ENCODE assay signal across 14 mouse cellular contexts in the genomic region with DNA sequence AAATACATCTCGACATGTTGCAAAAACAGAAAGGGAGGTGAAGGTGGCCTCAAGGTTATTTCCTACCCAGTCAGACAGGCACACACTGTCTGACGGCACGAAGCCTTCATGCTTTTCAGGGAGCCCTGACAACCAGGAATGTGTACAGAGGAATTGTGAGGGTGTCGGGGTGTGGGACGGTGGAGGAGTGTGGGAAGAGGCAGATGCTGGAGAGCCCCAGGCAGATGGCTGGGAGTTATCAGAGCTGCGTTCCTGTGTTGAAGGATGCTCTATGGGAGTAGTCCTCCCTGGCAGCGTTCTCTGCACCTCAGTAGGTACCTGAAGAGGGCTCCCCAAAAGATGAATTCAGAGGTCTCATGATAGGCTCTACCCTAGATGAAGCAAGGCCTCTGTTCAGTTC. TPM values are rescaled to one million over a fixed set of nuclear protein-coding genes. Genes with fewer than 3 reads are reported as not detected.
A peak's percentile ranks its signal among the peaks of the same experiment; 100 is the strongest.
DNase-seq lines count a peak whose midpoint lies in the region; ATAC-seq and TF ChIP-seq lines count a peak whose summit lies in the region.
"Had no signal": no experiment of that assay in that cellular context is flagged by ENCODE, and none has a peak within 500 bp of the region (broad histone marks: within the 10 kb centered on the region; RNA-seq: fewer than 3 reads in every experiment).

No protein-coding gene starts in this region.

- in situ Hi-C loops in CH12.LX (cut with MboI; ENCODE audit: low pct_ligation_motif_present, low pct_unique_long_range_greater_than_20kb, low sequenced_read_pairs), result loop anchor here (5.0 to 25.0 kb wide), 4 partner anchors 33 to 598 kb away; a partner anchor contains a TSS

- H3K36me3 ChIP-seq in forebrain, embryonic 10.5 days (replicated peaks), result peaks cover 53% of the 10 kb centered on the region
- H3K36me3 ChIP-seq in forebrain, embryonic 12.5 days (replicated peaks), result peaks cover 4% of the 10 kb centered on the region
- peaks cover 0 to 44% of the 10 kb centered on the region in 2 experiments for H3K36me3 ChIP-seq in CH12.LX (replicated peaks in 1 of 2; ENCODE audit: control insufficient read depth in 1 of 2, insufficient read depth in 1 of 2, low read length in 1 of 2)
- no peaks in the 10 kb centered on the region for H3K36me3 ChIP-seq in kidney, embryonic 16.5 days (ENCODE audit: insufficient read depth, low read length)
- H3K36me3 ChIP-seq: lung, embryonic 15.5 days had no signal

- no peaks in the 10 kb centered on the region for H3K9me3 ChIP-seq in forebrain, embryonic 10.5 days
- no peaks in the 10 kb centered on the region for H3K9me3 ChIP-seq in forebrain, embryonic 12.5 days
- H3K9me3 ChIP-seq in CH12.LX (replicated peaks; ENCODE audit: low read length), result no peaks in the 10 kb centered on the region
- H3K9me3 ChIP-seq in kidney, embryonic 16.5 days (ENCODE audit: low read length), result no peaks in the 10 kb centered on the region
- H3K9me3 ChIP-seq: limb, embryonic 13.5 days; lung, embryonic 15.5 days had no signal

- no peak overlapping the region for H3K4me2 ChIP-seq in forebrain, embryonic 12.5 days
- H3K4me2 ChIP-seq in CH12.LX (ENCODE audit: insufficient read depth, low read depth, poor library complexity, severe bottlenecking), result peak overlapping the region; percentile 53
- H3K4me2 ChIP-seq in kidney, embryonic 16.5 days (replicated peaks; ENCODE audit: low read depth, low read length), result no peak overlapping the region
- H3K4me2 ChIP-seq: lung, embryonic 15.5 days had no signal

- H3K9ac ChIP-seq in forebrain, embryonic 12.5 days, result no peak overlapping the region
- H3K9ac ChIP-seq in CH12.LX (ENCODE audit: insufficient read depth, low read depth), result peak overlapping the region; percentile 42
- H3K9ac ChIP-seq in kidney, embryonic 16.5 days (replicated peaks; ENCODE audit: low read length), result no peak overlapping the region
- H3K9ac ChIP-seq: limb, embryonic 13.5 days; lung, embryonic 15.5 days had no signal

- dilution Hi-C loops in CH12.LX (cut with MboI; ENCODE audit: extremely low pct_ligation_motif_present, extremely low pct_unique_long_range_greater_than_20kb, low sequenced_read_pairs), result no loop called here

- no peak overlapping the region for H3K4me3 ChIP-seq in forebrain, embryonic 10.5 days
- H3K4me3 ChIP-seq in forebrain, embryonic 12.5 days (replicated peaks), result no peak overlapping the region
- no peak overlapping the region for H3K4me3 ChIP-seq in left cerebral cortex, adult 2 months
- H3K4me3 ChIP-seq in CH12.LX (replicated peaks in 1 of 3; ENCODE audit: low read depth in 2 of 3, low read length in 2 of 3, poor library complexity in 1 of 3), result peak overlapping the region in 2 of 3 experiments; percentile 29 to 42
- H3K4me3 ChIP-seq in layer of hippocampus, adult 2 months, result no peak overlapping the region
- no peak overlapping the region for H3K4me3 ChIP-seq in kidney, embryonic 16.5 days (ENCODE audit: low read length)
- H3K4me3 ChIP-seq: limb, embryonic 13.5 days; lung, embryonic 15.5 days had no signal

- intact Hi-C loops in left cerebral cortex, adult 2 months (cut with DNase I), result loop anchor here (1.0 kb wide), 1 partner anchor 18 kb away; no protein-coding TSS in a partner anchor

- TF ChIP-seq RAD21 in CH12.LX (IDR thresholded peaks at IDR 0.05; ENCODE audit: low read depth, low read length), result no peak

- no peak for DNase-seq in forebrain, embryonic 10.5 days (ENCODE audit: extremely low spot score, low spot score)
- DNase-seq in left cerebral cortex, adult 2 months (ENCODE audit: extremely low spot score in 1 of 2, low spot score in 2 of 2), result peak; percentile 45 to 66
- DNase-seq in left cerebral cortex, adult 11 months (ENCODE audit: low spot score), result no peak
- DNase-seq in CH12.LX (ENCODE audit: extremely low read depth), result no peak
- DNase-seq in layer of hippocampus, adult 2 months (ENCODE audit: low spot score in 2 of 2), result peak; percentile 68 to 85
- DNase-seq in urinary bladder, postnatal 36 days (ENCODE audit: low spot score in 2 of 2), result no peak
- DNase-seq: adrenal gland, adult 2 months; heart, postnatal 36 days; thymus, adult 18-20 months had no signal

- 0 out of 2 replicates have a peak overlapping the region, but pooled peaks have one; percentile 35 for H3K27ac ChIP-seq in forebrain, embryonic 10.5 days
- H3K27ac ChIP-seq in forebrain, embryonic 12.5 days, result no peak overlapping the region
- H3K27ac ChIP-seq in left cerebral cortex, adult 2 months, result no peak overlapping the region
- H3K27ac ChIP-seq in CH12.LX (ENCODE audit: insufficient read depth, low read depth), result peak overlapping the region; percentile 96
- H3K27ac ChIP-seq in layer of hippocampus, adult 2 months, result peak overlapping the region; percentile 43
- H3K27ac ChIP-seq in kidney, embryonic 16.5 days (ENCODE audit: low read length), result no peak overlapping the region
- H3K27ac ChIP-seq: limb, embryonic 13.5 days; lung, embryonic 15.5 days had no signal

- no peak for TF ChIP-seq CTCF in left cerebral cortex, adult 2 months (IDR thresholded peaks at IDR 0.05)
- no peak for TF ChIP-seq CTCF in CH12.LX (conservative IDR thresholded peaks at IDR 0.05 in 1 of 2, IDR thresholded peaks at IDR 0.05 in 1 of 2; ENCODE audit: low read depth in 2 of 2, low read length in 2 of 2)
- TF ChIP-seq CTCF in layer of hippocampus, adult 2 months (conservative IDR thresholded peaks at IDR 0.05), result no peak

- no peaks in the 10 kb centered on the region for H3K27me3 ChIP-seq in forebrain, embryonic 10.5 days (ENCODE audit: poor library complexity, severe bottlenecking)
- no peaks in the 10 kb centered on the region for H3K27me3 ChIP-seq in forebrain, embryonic 12.5 days
- no peaks in the 10 kb centered on the region for H3K27me3 ChIP-seq in CH12.LX (replicated peaks)
- H3K27me3 ChIP-seq in kidney, embryonic 16.5 days (ENCODE audit: insufficient read depth, low read length), result no peaks in the 10 kb centered on the region
- H3K27me3 ChIP-seq: limb, embryonic 13.5 days; lung, embryonic 15.5 days had no signal

- H3K79me2 ChIP-seq in CH12.LX (replicated peaks; ENCODE audit: control insufficient read depth, extremely low read depth, insufficient read depth, poor library complexity, severe bottlenecking), result peaks cover 14% of the 10 kb centered on the region

- WGBS in forebrain, embryonic 10.5 days, result 88% methylated on average over 7 of the region's 7 CpGs
- 87% methylated on average over 7 of the region's 7 CpGs for WGBS in forebrain, embryonic 12.5 days
- WGBS in kidney, embryonic 16.5 days, result 75% methylated on average over 7 of the region's 7 CpGs

- no peak for TF ChIP-seq EP300 in CH12.LX (IDR thresholded peaks at IDR 0.05; ENCODE audit: low read length)

- TF ChIP-seq POLR2A in CH12.LX (IDR thresholded peaks at IDR 0.05; ENCODE audit: low read depth, low read length), result no peak

- H3K4me1 ChIP-seq in forebrain, embryonic 10.5 days, result peaks cover 30% of the 10 kb centered on the region
- peaks cover 26% of the 10 kb centered on the region for H3K4me1 ChIP-seq in forebrain, embryonic 12.5 days
- H3K4me1 ChIP-seq in CH12.LX (ENCODE audit: control insufficient read depth in 1 of 2, insufficient read depth in 2 of 2), result peaks cover 64 to 99% of the 10 kb centered on the region in 2 experiments
- peaks cover 28% of the 10 kb centered on the region for H3K4me1 ChIP-seq in kidney, embryonic 16.5 days (ENCODE audit: insufficient read depth, low read length)

- ATAC-seq in forebrain, embryonic 12.5 days (ENCODE audit: low FRiP score), result no peak
- no peak for ATAC-seq in kidney, embryonic 16.5 days (ENCODE audit: low FRiP score, low TSS enrichment)
- ATAC-seq: forebrain, embryonic 16.5 days had no signal

TF ChIP-seq in CH12.LX, 34 proteins besides CTCF, POLR2A, EP300 and RAD21:
- no peak for TF ChIP-seq MAZ (IDR thresholded peaks at IDR 0.05; ENCODE audit: low read depth, low read length)
- no peak for TF ChIP-seq MEF2A (IDR thresholded peaks at IDR 0.05; ENCODE audit: borderline replicate concordance, low read depth, low read length)
- no peak for TF ChIP-seq TCF12 (IDR thresholded peaks at IDR 0.05; ENCODE audit: low read depth, low read length)
- no peak for TF ChIP-seq ZNF384 (IDR thresholded peaks at IDR 0.05; ENCODE audit: low read depth, low read length)
- TF ChIP-seq CHD1 (IDR thresholded peaks at IDR 0.05; ENCODE audit: low read depth, low read length), result peak; percentile 35; the same call in 1 of the 2 replicates
- no peak for TF ChIP-seq JUND (conservative IDR thresholded peaks at IDR 0.05; ENCODE audit: low read depth, low read length)
- no peak for TF ChIP-seq IRF4 (IDR thresholded peaks at IDR 0.05; ENCODE audit: low read depth, low read length)
- TF ChIP-seq MYC (IDR thresholded peaks at IDR 0.05; ENCODE audit: low read depth, low read length), result no peak
- no peak for TF ChIP-seq SIN3A (IDR thresholded peaks at IDR 0.05; ENCODE audit: low read length)
- no peak for TF ChIP-seq TBP (conservative IDR thresholded peaks at IDR 0.05; ENCODE audit: low read depth, low read length)
- TF ChIP-seq E2F4 (IDR thresholded peaks at IDR 0.05; ENCODE audit: insufficient replicate concordance, low read depth, low read length), result no peak
- TF ChIP-seq JUN (IDR thresholded peaks at IDR 0.05; ENCODE audit: insufficient read depth, low read depth, low read length), result no peak
- peak; percentile 71; the same call in 1 of the 2 replicates for TF ChIP-seq POLR2AphosphoS2 (IDR thresholded peaks at IDR 0.05; ENCODE audit: low read depth, low read length)
- no peak for TF ChIP-seq RCOR1 (conservative IDR thresholded peaks at IDR 0.05; ENCODE audit: low read depth, low read length)
- no peak for TF ChIP-seq GABPA (IDR thresholded peaks at IDR 0.05; ENCODE audit: insufficient replicate concordance, low read depth, low read length)
- no peak for TF ChIP-seq MAX (IDR thresholded peaks at IDR 0.05; ENCODE audit: low read length)

RNA-seq across cellular contexts. Expression of a gene that starts 45.4 kb away (rescaled TPM):
- polyA plus RNA-seq in forebrain, embryonic 10.5 days (2016; fragmentation: Nextera tagmentation; extraction: Ambion mirVana), result 42.2 and 44.7 TPM in 2 replicates
- polyA plus RNA-seq in forebrain, embryonic 12.5 days (2016; fragmentation: Nextera tagmentation; extraction: Ambion mirVana), result 40.6 and 40.9 TPM in 2 replicates
- total RNA-seq in left cerebral cortex, adult 2 months (2021), result 10 to 100 TPM; 55.8 to 59.3 TPM
- 74.2 and 83.2 TPM in 2 replicates for total RNA-seq in CH12.LX (2012; rRNA removed)
- 32.0 and 34.7 TPM in 2 replicates for total RNA-seq in CH12.LX (2014; rRNA removed)
- 44.0 and 44.5 TPM in 2 replicates for polyA plus RNA-seq in CH12.LX (2012; ENCODE audit: insufficient read length, low read depth)
- total RNA-seq in layer of hippocampus, adult 2 months (2021), result 10 to 100 TPM; 62.2 to 66.9 TPM
- 38.3 and 39.8 TPM in 2 replicates for polyA plus RNA-seq in kidney, embryonic 16.5 days (2015; fragmentation: Nextera tagmentation; extraction: Ambion mirVana)

Comparison
In these comparisons a context has a peak if more than half of its experiments do, and no peak if none do; other contexts are left out.
1. DNase-seq: peak in left cerebral cortex, adult 2 months (2 of 2) and layer of hippocampus, adult 2 months (2 of 2); none in forebrain, embryonic 10.5 days (single experiment), left cerebral cortex, adult 11 months (single experiment), CH12.LX (single experiment) and urinary bladder, postnatal 36 days (0 of 2).
2. H3K27ac ChIP-seq: peak in forebrain, embryonic 10.5 days (single experiment), CH12.LX (single experiment) and layer of hippocampus, adult 2 months (single experiment); none in forebrain, embryonic 12.5 days (single experiment), left cerebral cortex, adult 2 months (single experiment) and kidney, embryonic 16.5 days (single experiment).
3. H3K4me3 ChIP-seq: peak in CH12.LX (2 of 3); none in forebrain, embryonic 10.5 days (single experiment), forebrain, embryonic 12.5 days (single experiment), left cerebral cortex, adult 2 months (single experiment), layer of hippocampus, adult 2 months (single experiment) and kidney, embryonic 16.5 days (single experiment).